Mouse (Mus musculus): ENCODE measurements around the gene Mutyh. TPM values are rescaled to one million over a fixed set of nuclear protein-coding genes. Genes with fewer than 3 reads are reported as not detected.

Gene Mutyh
- 9.7 and 10.1 TPM in 2 replicates for polyA plus RNA-seq (2015; fragmentation: Nextera tagmentation; extraction: Ambion mirVana)

GRCm38 (mm10) chr4:116807197-116808129 lies at the start of gene Mutyh, which contains the start of gene Toe1:
TSS of gene Mutyh (plus strand) at chr4:116807723.
TSS of gene Toe1 (minus strand) at chr4:116807640.

GRCm38 (mm10) chr4:116821694-116822016 lies 14.1 kb downstream of the Mutyh start, which contains the start of gene Hpdl:
TSS of gene Hpdl (minus strand) at chr4:116821707.

Other genes with a start within 250 kb of the Mutyh start
- 8.2 and 18.7 TPM in 2 replicates for gene Ccdc17, start 211.1 kb upstream of the Mutyh start, polyA plus RNA-seq (2015; fragmentation: Nextera tagmentation; extraction: Ambion mirVana)
- gene Nasp, start 179.8 kb upstream of the Mutyh start, polyA plus RNA-seq (2015; fragmentation: Nextera tagmentation; extraction: Ambion mirVana), result 47.4 and 51.3 TPM in 2 replicates
- gene Akr1a1, start 156.0 kb upstream of the Mutyh start, polyA plus RNA-seq (2015; fragmentation: Nextera tagmentation; extraction: Ambion mirVana), result 737 and 1,023 TPM in 2 replicates
- 2,483 and 3,429 TPM in 2 replicates for gene Prdx1, start 122.2 kb upstream of the Mutyh start, polyA plus RNA-seq (2015; fragmentation: Nextera tagmentation; extraction: Ambion mirVana)
- 10.5 and 20.8 TPM in 2 replicates for gene Mmachc, start 99.3 kb upstream of the Mutyh start, polyA plus RNA-seq (2015; fragmentation: Nextera tagmentation; extraction: Ambion mirVana)
- gene Ccdc163, start 99.2 kb upstream of the Mutyh start, polyA plus RNA-seq (2015; fragmentation: Nextera tagmentation; extraction: Ambion mirVana), result 12.2 and 25.4 TPM in 2 replicates
- 2.2 and 5.0 TPM in 2 replicates for gene Tesk2, start 86.8 kb upstream of the Mutyh start, polyA plus RNA-seq (2015; fragmentation: Nextera tagmentation; extraction: Ambion mirVana)
- 28.4 and 29.9 TPM in 2 replicates for gene Toe1, start 83 bp upstream of the Mutyh start, polyA plus RNA-seq (2015; fragmentation: Nextera tagmentation; extraction: Ambion mirVana)
- 1.9 and 3.1 TPM in 2 replicates for gene Hpdl, start 14.0 kb downstream of the Mutyh start, polyA plus RNA-seq (2015; fragmentation: Nextera tagmentation; extraction: Ambion mirVana)
- gene Zswim5, start 69.7 kb downstream of the Mutyh start, polyA plus RNA-seq (2015; fragmentation: Nextera tagmentation; extraction: Ambion mirVana), result 0.68 and 0.88 TPM in 2 replicates
- gene Urod, start 186.7 kb downstream of the Mutyh start, polyA plus RNA-seq (2015; fragmentation: Nextera tagmentation; extraction: Ambion mirVana), result 141 and 167 TPM in 2 replicates
- 8.5 and 10.9 TPM in 2 replicates for gene Hectd3, start 187.6 kb downstream of the Mutyh start, polyA plus RNA-seq (2015; fragmentation: Nextera tagmentation; extraction: Ambion mirVana)
- 30.3 and 40.1 TPM in 2 replicates for gene Eif2b3, start 211.7 kb downstream of the Mutyh start, polyA plus RNA-seq (2015; fragmentation: Nextera tagmentation; extraction: Ambion mirVana)